Mouse (Mus musculus): ENCODE measurements around the gene Rasgef1b.

The Rasgef1b gene

DNA sequence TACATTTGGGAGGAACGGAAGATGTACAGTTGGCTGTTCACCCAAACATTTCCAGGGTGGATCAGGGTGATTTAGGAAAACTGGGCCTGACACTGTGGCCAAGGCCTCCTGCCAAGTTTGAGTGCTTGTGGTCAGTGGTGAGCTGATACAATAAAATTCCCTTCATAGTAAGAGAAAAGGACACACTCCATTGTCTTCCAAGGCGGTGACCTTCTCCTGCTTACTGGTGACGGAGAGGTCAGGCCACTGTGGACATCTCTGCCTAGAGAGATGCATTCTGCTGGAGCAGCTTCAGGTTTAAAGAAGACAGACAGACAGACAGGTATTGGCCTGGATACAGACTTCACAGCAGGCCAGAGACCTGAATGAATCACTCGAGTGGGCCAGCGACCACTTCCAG, 340.7 kb downstream of the Rasgef1b start:
- no peak for DNase-seq

DNA sequence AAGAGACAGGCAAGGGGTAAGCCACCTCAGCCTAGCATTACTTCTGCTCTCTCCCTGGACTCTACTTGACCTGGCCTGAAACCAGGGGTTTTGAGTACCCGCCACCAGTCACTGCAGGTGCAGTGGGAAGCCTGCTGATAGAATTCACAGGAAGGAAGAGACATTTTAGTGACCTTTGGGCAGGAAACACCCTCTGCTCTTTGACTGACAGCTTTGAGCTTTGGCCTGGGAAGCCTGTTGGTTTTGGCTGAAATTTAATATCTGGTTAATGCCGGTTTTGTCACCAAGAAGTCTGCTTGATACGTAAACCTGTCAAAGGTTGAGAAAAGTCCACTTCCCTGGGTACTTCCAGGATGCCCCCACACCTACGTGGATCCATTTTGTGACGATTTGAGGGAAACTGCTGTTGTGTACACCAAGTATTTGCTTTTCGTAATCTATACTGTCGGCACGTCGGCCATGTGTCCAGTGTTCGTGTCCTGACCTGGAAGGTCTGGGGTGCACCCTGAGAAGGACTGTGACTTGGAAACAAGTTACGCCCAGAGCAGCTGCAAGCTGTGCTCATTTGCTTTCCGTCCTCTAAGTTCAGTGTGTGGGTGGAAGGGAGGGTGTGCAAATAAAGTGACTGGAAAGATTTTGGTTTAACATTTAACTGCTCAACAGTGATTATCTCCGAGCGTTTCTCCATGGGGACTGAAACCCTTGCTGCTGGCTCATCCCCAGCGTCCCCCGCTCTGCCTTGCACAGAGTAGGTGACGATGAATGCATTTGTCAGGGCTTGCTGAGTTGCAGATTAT, 341.5 kb downstream of the Rasgef1b start:
- no peak for DNase-seq

DNA sequence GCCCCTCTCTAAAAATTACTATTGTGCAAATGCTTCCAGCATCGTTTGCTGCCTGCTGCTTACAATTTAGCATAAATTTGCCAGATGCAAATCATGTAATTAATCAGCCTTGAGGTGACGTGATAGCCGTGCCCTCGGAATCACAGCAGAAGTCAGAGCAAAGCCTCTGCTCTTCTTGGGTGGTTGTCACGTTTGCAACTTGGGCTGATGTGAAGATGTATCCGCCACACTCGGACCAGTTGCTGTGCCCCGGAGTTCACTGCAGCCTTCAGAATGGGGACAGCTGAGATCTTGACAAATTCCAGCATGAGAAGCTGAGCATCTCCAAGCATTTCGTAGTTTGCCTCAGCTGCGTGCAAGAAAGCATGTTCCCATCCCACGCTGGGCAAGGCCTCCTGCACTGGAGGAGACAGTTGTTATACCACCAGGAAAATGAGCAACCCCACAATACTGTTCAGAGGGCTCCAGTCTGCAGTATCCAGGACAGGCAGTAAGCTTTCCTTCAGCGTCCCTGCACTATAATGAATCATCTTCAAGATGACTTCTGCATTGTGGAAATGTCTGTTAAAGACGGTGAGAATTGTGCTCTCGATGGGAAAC, 342.5 kb downstream of the Rasgef1b start:
- DNase-seq, result no peak

DNA sequence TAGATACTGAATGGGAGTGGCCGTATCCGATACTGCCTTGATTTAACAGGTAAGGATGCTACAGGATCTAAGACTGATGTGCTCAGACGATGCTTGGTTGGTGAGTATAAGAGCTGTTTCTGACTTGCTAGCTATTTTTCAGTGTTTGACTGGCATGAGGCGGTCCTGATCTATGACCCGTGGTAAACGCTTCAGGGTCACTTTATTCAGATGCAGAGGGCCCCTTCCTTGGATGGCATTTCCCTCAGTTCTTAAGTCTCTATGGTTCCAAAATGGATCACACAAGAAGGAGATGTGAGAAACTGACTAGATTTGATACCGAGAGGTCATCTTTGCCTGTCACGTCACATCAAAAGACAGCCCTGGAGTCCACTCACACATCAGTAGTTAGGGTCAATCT, 343.1 kb downstream of the Rasgef1b start:
- DNase-seq, result no peak

DNA sequence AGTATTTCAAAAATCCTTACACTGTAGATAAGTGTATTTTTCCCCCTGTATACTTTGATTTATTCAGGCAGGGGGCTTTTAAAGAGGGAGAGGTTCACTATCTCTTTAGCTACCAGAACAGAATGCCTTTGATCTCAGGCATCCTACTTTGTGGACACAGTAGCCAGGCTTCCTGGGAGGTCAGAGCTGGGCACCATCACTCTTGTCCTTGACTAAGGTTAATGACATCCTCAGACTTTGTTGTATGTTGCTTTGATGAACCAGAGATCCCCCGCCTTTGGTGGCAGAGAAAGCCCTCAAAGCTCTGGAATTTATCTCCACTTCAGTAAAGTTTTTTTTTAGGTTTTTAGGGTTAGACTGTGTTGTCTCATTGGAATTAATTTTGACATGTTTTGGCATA, 343.8 kb downstream of the Rasgef1b start:
- no peak for DNase-seq

DNA sequence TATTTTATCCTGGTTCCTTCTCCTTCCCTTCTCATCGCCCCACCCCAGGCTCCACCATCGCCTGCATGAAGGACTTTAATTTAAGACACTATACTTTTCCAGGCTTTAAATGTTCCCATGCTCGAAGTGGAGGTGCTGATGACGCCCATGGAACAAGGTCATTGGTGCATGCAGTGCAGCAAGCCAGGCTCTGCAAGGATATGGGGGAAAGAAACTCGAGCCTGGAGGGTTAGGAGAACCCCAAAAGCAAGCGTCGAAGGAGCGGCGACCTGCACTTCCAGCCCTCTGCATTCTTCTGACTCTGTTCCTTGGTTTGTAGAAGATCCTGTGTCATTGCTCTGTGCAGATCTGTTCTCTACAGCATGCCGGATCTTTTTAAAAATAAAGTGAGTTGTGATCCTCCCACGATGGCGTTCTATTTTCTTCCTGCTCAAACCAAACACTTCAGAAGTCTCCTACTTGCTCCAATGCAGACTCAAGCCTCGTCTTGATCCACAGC, 345.0 kb downstream of the Rasgef1b start:
- DNase-seq, result no peak

DNA sequence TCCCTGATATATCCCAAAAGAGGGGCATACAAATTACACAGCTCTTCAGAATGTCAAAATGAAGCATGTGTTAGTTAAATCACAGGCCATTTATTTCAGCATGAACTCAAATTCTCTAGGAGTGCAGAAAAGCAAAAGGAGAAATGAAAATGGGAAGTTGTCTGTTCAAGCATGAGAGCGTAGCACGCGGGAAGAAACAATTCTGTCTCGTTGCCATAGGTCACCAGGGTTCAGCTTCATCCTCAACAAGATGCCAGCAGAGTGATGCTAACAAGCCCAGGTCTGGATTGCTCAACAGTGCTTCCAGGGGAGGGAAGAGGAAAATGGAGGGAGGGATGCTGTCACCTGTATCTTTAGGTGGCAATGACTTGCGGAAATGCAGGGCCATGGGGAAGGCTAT, 346.1 kb downstream of the Rasgef1b start:
- no peak for DNase-seq

DNA sequence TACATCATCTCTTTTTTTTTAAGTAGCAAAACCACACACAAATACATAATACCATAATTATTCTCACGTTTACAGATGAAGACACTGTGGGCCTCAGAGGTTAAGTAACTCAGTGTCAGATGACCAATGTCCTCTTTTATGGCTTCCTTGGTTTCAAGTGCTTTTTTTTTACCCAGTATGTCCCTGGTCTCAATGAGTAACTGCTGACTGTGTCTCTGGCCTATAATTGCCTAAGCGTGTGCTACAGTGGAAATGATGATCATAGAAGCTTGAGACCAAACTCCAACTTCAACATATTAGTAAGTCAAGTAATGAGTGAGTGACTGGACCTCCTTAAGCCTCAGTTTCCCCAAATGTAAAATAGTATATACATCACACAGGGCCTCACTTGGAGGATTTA, 347.2 kb downstream of the Rasgef1b start:
- no peak for DNase-seq

DNA sequence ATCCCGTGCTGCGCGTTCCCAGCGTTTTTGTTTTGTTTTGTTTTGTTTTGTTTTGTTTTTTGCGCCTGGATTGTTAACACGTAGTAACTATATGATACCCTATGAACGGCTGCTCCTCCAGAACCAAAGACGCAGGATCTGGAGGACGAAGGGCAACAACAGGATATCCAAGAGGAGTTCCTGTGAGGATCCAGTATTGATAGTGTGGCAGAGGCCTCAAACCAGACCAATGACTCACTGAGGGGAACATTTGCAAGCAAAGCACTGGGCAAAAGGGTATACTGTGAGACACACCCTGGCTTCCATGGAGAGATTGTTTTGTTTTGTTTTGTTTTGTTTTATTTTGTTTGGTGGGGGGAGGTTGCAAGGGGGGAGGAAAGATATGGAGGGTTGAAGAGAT, 348.0 kb downstream of the Rasgef1b start:
- DNase-seq, result no peak

DNA sequence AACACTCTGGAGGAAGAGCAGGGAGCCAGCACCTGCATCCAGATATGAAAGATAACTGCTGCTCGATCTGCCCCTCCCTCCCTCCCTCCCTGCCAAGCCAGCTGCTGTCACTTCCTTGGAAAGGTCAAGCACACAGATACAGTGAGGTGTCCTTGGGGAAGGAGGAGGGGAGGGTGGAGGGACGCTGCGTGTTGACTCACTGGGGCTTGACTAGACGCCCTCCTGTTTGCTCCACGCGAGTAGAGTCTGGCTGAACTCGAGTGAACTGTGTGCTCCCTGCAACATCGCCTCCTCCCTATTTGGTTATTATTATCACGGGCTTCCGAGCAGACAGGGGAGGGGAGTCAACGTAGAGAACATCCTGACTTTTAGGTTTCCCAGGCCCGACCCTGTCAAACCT, 348.7 kb downstream of the Rasgef1b start:
- DNase-seq, result no peak

DNA sequence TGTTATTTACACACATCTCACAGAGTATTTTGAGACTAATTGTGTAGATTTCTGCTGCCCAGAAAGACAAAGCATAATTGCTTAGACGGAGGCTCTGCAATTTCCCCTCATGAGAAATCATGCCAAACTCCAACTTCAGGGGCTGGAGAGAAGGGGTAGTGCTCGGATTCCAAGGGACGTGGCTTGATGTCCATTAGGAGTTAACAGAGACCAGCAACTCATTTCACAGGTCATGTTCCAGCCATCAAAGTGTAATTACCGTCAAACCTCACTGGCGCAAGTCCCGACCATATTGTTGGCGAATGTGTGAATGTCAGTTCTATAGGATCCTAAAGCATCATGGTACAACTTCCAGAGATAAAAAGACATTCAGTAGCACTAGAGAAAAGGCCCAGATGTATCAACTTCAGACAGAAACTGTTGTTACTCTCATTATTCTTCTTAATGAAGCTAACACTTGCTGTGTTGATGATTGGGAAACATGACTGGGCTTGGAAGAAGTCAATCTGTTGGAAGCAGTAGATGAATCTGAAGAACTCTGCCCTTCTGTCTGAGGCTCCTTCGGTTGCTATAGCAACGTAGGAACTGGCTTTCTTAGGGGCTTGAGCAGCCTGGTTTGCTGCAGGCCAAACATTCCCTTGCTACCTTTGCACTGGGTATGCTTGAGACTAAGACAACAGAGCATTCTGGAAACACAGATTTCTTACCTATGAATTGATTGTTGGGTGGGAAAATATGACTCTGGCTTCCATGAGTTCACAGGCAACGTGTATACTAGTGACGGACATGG, 350.2 kb downstream of the Rasgef1b start:
- DNase-seq, result no peak

DNA sequence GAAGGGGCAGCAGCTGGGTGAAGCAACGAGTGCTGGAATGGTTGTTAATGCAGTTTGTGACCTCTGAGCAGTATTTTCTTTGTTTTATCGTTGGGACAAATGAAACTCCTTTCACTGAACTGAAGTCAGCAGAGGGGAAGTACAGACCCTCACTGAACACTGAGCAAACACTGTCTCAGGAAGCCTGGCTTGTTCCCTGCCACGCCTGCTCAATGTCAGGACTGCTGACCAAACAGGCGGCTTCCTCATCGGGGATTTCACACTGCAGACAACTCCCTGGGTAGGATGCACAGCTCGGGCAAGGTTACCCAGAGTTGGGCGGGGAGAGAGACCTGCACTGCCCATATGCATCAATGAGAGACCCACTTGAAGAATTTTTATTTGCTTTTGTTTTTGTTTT, 353.1 kb downstream of the Rasgef1b start:
- no peak for DNase-seq

DNA sequence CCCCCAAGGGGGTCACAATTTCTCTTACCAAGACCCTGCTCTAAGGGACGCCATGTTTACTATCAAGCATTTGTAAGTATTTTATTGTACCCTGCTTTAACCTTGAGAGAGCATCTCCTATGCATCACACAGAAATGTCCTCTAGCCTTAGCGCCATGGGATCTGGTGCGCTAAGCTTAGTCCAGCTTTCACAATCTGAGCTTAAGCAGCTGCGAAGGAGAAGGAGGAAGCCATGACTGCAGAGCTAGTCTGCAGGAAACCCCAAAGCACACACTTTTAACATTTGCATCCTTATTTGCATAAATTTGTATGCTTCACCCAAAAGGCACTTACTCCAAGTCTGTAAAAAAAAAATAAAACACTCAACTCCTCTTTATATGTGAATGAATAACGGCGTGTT, 354.4 kb downstream of the Rasgef1b start:
- DNase-seq, result no peak

DNA sequence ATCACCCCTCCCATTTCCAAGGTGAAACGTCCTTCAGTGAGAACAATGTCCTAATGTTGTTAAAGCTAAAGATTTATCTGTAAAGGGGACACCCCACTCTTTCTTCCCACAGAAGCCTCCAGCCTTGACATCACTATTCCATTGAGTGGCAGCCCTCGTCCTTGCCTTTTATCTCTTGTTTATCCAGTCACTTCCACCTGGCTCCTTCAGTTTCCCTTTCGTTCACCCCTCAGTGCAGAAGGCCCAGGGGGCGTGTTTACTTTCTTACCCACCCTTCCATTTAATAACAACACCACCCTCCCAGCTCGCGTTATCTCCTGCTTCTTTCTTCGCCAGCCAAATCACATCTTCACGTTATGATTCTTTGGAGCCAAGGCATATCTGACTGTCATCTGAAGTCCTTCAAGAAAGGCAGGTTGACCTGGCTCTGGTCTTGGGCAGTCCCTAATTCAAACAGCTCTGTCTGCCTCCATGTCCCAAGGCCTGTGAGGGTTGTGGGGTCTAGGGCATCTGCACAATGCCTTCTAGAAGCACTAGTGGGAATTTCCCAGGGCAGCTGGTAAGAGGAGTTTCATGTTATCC, 355.2 kb downstream of the Rasgef1b start:
- no peak for DNase-seq

DNA sequence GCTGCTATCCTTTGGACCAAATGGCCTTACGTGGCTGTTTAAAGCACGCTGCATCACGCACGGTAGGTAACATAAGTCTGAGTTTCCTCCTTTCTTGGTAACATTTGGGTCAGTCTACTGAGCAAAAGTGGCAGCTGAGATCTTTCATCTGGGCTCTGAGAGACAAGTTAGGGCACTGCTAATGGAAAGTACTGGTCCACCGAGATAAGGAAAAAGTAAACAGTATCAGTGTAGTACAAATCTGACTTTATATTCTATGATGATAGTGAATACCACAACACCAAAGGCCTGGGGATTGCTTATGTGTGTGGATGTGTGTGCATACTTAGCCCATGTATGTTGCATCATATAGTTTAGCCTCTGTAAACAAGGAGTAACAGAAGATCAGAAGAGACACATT, 358.2 kb downstream of the Rasgef1b start:
- no peak for DNase-seq

DNA sequence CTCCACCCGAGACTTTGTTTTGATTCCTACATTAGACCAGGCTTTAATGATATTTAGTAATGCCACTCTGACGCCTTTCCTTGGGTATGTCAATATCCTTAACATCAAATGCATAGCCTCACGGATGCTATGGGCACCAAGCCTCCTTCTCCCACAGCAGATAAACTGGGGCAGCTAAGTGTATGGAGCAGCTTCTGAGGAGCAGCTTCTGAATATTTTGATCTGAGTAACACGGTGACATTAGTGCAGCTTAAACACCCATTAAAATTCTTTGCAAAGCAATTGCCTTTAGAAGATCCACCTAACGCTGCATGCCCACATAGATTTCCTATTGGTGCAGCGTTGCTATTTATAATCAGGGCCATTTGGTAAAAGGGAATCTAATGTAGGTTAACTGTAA, 359.6 kb downstream of the Rasgef1b start:
- DNase-seq, result no peak

DNA sequence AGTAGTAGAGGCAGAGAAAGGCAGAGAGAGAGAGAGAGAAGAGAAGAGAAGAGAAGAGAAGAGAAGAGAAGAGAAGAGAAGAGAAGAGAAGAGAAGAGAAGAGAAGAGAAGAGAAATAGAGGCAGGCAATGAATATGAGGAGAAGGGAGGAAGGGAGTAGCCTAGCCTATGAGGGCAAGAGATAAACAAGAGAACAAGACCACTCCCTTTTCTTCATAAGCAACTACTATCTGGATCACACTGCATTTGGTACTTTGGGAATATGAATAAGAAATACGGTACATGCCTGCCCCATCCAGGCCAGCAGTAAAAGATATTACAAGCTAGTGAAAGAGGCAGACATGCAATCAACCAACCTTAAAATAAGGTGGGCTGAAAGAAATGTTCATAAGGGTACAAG, 360.2 kb downstream of the Rasgef1b start:
- no peak for DNase-seq

DNA sequence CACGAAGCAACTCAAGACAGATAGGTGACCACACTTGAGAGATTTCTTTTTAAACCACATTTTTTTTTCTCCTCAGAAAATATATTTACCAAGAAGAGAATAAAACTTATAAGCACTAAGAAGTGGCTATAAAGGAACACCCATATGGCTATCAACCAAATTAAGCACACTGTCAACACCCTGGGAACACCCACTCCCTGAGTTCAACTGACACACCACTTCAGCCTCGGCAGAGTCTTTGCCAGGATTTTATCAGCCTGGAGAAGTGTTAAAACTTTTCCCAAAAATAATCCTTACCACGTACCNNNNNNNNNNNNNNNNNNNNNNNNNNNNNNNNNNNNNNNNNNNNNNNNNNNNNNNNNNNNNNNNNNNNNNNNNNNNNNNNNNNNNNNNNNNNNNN, 368.3 kb downstream of the Rasgef1b start:
- DNase-seq, result no peak

DNA sequence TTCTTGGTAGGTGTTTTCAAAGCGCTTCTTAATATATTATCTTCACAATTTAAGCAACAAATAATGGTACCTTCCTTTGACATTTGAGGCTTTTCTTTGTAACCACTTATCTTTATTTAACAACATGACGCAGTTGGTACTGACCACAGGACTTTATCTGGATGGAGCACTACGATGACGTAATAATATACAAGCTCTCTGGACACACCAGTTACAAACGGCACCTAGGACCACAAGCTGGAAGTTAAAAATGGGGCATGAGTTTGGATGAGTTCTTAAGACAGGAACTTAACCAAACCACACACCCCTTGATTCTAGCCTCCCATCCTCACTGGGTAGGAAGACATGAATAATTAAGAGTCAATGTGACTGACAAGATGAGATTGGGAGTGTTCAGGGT, 369.6 kb downstream of the Rasgef1b start:
- DNase-seq, result no peak

DNA sequence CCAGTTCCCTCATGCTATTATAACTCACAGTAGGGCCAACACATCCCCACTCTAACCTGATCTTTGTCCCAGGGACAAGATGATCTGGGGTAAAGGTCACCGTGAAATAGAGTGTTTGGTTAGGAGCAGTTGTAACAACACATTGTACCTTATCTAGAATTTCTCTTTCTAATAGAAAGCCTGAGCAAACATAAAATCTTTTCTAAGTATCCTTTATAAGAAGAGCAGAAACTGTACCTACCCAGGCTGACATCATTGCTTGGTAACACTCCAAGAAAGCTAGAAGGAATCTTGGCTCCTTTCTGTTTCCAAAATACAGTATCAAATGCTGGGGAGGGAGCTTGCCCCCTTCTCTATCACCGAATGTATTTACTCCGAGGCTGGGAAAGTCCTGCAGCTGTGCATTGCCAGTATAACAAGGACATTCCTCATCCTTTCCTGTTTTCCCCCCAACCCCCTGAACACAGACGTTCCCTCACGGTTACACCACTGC, 374.2 kb downstream of the Rasgef1b start:
- no peak for DNase-seq

DNA sequence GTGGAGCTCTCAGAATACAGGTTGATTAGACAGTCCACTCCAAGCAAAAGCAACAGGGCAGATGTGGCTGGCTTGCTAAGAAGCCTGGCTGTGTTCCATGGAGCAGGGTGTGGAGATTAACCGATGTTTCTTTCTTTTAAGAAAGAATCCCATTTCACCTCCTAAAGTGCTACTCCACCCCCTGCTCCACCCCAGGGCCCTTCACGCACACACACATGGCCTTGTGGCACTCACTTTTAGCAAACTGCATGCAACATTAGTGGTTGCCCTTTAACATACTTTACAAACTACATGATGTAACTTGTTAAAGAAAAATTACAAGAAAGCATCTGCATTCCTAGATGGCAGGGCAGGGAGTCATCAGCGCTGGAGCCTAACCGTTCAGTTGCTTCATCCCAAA, 378.8 kb downstream of the Rasgef1b start:
- no peak for DNase-seq

DNA sequence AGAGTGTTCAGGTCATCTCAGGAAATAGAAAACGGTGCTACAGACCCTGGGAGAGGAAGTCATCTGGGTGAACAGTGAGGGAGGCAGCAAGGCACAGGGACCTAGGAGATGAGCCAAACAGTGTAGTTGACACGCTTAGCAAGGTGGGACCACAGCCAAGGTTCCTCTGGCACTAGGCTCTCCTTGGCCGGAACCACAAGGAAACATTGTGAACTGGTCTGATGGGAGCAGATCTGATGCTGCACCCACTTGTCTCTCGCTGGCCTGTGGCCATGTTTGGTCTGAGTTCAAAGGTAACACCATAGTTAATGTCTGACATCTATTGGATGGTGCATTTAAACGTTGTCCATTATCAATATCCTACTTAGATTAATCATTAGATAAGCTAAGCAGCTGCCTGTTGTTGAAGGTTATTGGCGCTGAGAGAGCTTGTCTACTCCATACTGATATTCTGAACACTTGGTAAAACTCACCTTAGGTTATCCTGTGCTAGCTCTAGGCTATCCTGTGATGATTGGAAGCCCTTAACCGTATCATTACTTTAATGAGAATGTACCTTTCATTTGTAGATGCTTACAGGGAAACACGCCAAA, 380.5 kb downstream of the Rasgef1b start:
- no peak for DNase-seq

DNA sequence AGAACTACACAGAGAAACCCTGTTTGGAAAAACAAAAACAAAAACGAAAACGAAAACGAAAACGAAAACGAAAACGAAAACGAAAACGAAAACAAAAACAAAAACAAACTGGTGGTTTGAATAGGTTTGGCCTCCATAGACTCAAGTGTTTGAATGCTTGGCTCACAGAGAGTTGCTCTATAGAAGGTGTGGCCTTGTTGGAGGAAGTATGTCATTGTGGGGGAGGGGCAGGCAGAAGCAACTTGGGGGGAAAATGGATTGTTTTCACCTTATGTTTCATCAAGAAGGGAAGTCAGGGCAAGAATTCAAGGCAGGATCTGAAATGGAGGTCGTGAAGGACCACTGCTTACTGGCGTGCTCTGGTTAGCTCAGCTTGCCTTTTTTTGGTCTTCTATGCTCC, 386.3 kb downstream of the Rasgef1b start:
- no peak for DNase-seq

Data from thymus, postnatal 25 days (tissue).